Mouse (Mus musculus) inflammation-experienced regulatory T-cells, adult 6 months (primary cell): Measurements from ENCODE around the gene Gbx1. TPM values are rescaled to one million over a fixed set of nuclear protein-coding genes. Genes with fewer than 3 reads are reported as not detected.

Source experiments
- ATAC-seq: one replicate; pipeline ENCODE4 v1.8.0; 2017
- polyA plus RNA-seq, 3 experiments: library from polyadenylated mRNA; unstranded; fragments of 100-300 nt; shearing (Covaris generic); gene quantifications; one replicate each; pipeline ENCODE4 v1.2.1; 2017

Gene Gbx1
- polyA plus RNA-seq, 3 experiments from 2014 or later: 0.16 TPM; not detected in 2

DNA sequence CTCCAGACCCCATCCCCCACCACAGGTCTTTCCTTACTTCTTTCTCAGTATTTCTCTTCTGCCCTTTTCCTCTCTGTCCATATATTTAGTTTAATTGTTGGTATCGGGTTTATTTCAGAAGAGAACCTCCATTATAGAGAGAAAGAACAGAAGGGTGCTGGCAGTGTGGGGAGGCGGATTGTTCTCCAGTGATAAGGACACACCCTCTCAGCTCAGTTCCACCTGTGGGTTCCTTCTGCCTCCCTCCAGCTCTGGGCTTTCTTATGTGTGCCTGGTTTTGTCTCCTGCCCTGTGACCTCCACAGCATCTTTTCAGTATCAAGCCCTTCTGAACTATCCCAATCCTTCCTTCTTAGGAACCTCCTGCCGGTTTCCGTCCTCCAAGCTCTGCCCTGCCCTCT, 2.5 kb downstream of the Gbx1 start:
- no peak for ATAC-seq

DNA sequence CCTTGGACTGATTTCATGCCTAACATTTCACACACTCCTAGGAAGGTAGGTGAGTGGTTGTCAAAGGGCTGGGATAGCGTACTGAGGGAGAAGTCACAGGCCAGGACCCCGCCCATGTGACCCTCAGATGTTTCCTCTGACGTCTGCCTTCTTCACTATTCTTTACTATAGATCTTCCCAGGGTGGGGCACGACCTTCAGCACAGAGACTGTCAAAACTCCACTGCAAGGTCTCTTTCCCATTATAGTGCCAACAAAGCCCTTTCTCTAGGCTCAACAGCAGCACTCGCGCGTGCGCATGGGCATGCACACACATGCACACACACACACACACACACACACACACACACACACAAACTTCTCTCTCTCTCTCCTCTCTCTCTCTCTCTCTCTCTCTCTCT, 3.2 kb downstream of the Gbx1 start:
- ATAC-seq: no peak

DNA sequence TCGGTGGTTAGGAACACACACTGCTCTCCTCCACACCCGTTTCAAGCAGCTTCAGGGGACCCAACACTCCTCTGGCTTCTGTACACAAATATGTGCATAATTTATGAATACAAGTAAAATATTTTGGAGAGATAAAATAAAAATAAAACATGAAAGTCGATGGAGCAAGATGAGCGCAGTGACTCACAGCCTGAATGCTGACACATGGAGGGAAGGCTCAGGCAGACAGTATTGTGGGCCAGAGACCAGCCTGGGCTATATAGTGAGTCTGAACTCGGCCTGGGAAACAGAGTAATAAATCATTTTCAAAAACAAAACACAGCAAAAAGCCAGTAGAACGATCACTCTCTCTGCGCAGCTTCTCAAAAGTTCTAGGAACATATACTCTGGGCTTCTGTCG, 5.6 kb downstream of the Gbx1 start:
- no peak for ATAC-seq

DNA sequence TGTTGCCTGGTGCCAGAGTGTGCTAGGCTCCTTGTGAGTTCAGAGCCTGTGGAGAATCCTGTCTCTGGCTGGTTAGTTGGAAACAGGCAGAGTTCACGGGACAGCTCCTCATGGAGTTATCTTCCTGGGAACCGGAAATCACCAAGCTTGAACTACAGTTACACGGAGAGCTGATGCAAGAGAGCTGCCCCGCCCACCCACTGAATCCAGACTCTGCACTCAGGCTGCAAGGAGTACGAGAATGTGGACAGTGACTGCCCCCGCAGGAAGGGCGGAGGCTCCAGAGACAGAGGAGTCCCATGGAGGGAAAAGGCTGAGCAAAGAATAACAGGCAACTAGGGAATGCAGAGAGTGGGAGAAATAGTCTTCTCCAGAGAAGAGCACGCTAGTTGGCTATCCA, 14.7 kb downstream of the Gbx1 start:
- ATAC-seq: no peak

DNA sequence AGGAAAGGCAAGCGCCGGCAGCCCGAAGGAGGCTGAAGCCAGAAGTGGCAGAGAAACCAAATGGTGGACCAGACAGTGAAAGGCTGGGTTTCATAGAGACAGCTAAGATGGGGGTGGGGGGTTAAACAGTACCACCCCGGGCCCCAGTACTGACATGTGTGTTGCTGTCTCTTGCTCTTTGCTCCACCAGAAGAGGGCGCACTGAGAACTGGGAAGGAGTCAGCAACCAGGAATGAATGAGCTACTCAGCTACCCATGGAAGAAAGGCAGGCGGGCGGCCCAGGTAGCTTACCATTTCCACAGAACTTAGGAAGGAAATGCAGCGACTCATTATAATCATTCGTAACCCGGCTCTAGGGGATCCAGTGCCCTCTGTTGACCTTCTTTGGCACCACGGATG, 16.4 kb downstream of the Gbx1 start:
- no peak for ATAC-seq

DNA sequence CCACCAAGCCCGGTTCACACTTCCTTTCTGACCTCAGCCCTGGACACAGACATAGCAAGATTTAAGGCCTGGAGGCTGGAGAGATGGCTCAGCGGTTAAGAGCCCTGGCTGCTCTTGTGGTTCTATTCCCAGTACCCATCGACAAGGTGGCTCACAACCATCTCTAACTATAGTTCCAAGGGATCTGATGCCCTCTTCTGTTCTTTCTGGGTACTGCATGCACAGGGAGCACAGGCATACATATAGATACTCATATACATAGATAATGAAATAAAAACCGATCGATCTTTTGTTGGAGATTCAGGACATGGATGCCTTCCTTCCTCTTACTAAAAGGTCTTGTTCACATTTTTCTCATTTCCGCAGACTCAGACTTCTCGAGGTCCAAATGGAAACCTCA, 18.6 kb downstream of the Gbx1 start:
- no peak for ATAC-seq

DNA sequence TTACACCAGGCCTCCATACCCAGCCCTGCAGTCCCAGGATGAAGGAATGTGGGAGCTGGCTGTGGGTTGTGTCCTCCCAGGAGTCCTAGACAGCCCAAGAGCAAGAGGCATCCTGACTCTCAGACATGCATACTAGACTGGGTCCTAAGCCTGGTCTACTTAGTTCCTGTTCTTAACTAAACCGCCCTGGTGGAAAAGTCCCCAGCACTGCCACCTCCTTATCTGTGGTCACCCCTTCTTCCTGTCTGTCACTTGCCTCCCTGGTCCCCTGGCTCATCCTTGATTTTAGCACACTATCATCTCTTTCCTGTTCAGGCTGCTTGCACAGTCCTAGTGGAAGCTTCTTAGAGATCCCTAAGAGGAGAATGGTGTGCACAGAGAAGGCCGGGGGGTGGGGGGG, 21.5 kb downstream of the Gbx1 start:
- peak; percentile 79 for ATAC-seq

DNA sequence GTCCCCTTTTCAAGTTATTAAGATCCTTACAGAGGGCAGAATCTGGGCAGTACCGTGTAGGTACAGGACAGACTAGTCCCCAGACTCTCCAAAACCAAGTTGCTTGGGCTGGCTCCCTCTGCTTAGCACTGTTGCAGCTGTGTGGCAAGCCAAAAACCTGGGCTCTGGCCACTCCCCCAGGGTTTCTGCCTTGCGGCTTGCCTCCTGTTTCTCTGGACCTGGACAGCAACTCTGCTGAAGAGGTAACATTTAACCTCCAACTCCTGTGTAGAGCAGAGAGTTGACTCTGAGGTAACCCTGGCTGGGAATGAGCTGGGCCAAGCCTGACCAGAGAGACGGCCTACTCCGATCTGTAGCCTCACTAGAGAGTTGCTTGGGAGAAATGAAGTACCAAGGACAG, 24.2 kb downstream of the Gbx1 start:
- ATAC-seq: no peak

DNA sequence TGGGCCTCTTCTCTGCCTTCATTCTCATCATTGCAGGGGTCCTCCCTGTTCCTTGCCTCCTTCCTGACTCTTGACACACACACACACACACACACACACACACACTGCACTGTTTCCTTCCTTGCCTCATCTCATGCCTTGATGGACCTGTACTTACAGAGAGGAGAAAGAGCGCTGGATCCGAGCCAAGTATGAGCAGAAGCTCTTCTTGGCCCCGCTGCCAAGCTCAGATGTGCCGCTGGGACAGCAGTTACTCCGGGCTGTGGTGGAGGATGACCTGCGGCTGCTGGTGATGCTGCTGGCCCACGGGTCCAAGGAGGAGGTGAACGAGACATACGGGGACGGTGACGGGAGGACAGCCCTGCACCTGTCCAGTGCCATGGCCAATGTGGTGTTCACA, 26.2 kb downstream of the Gbx1 start:
- ATAC-seq: no peak

DNA sequence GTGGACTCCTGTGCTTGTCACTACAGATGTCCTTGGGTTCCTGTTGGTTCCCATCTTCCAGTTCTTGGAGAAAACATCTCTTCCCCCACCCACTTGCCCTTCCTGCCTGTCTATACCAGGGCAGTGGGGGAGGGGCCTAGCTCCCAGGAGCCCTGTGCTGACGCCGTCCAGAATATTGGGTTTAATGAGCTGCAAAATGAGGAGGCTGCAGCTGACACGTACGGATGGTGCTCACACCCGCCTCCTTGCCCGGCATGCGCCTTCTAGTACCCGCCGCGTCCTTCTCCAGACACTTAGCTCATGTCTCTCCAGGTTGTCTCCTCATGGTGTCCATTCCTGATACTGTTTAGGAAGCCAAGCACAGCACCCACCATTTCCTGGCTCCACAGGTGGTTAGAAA, 27.9 kb downstream of the Gbx1 start:
- ATAC-seq: no peak

DNA sequence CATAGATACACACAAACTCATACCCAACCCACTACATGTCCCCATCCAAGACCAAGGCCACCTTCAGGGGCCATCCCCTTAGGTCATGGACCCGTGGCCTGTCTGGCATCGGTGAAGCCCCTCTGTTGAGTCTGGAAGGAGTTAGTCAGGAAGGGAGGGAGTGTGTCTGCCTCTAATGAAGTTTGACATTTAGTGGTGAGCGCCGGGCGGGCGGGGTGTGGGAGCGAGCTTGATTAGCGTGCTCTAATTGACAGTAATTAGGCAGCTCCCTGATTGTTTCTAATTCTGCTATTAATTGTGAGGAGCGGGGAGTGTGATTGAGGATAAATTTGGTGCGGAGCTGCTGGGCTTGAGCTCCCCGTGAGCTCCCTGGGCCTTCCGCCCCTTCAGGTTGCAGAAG, 29.5 kb downstream of the Gbx1 start:
- no peak for ATAC-seq

DNA sequence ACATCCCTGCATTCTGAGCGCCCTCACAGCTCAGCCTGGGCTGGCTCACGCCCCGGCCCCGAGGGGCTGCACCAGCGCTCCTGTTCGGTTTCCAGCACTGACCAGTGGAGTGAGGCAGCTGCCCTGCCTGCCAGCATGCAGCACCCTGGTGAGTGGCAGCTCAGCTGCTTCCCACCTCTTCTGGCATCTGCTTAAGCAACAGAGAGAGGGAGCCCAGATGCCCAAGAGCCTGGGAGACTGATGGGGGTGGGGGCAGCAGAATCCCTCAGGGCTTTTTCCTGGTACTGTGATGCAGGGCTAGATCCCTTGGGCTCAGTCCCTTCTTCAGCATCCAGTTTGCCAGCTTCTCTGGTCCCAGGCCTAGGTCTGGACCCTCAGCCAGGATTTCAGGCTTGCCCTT, 30.2 kb downstream of the Gbx1 start:
- ATAC-seq: no peak

DNA sequence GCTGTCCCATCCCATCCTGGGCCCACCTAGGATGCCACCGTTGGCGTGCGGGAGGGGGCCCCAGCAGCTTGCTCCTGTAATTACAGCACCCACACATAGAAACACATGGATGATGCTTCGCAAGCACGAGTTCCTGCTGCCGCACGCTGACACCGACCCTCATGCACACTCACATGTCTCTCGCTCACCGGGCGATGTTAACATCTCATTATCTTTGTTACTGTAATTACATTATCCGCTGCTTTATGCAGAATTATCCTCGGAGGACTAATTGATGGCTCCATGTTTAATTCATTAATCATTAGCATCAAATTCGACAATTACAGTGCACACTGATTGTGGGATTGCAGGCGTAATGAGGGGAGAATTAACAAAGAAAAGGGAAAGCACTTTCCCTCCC, 32.0 kb downstream of the Gbx1 start:
- ATAC-seq: no peak

DNA sequence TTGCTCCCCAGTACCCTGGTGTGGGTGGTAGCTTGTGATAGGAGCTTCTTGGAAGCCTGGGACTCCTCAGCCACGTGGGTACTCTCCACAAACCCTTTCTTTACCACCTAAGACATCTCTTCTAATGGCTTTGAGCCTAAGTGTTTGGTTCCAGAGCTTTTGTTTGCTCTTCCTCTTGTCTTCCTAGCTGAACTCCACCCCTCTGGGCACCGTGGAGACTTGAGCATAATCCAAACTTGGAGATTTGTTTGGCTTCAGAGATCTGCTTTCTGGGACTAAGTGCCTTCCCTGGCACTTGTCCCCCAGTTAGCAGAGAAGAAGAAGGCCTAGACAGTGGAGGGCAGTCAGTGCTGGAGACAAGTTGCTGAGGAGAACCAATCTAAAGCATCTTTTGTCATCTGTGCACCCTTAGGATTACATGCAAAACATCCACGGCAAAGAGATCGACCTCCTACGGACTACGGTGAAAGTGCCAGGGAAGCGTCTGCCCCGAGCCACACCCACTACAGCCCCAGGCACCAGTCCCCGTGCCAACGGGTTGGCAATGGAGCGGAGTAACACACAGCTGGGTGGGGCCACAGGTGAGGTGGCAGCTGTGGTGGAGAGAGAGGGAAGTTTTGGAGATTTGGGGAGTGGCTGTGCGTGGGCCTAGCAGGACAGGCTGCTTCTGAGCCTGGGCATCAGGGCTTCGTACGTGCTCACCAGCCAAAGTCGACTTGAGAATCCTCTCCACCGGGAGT, 34.3 kb downstream of the Gbx1 start:
- no peak for ATAC-seq

DNA sequence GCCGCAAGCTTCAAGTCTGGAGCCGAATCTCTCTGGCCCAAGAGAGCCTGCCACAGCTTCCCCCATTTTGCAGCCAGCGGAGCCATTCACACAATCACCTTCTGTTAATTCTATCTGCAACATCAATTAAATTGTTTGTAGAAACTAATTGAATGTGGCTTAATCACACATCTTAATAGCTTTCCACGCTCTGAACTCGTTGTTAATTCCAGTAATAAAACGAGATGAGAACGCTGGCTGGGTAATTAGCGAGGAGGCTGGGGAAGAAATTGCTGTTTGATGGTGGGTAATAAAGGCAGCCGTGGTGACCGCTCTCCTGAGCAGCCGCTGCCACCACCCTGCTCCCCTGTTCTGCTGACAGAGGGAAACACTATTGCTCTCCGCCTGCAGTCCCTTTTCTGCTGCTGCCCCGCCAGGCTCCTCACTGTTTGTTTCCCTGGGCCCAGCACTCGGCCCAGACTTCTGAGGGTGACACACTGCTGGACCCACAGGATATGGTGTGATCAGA, 36.5 kb downstream of the Gbx1 start:
- no peak for ATAC-seq

DNA sequence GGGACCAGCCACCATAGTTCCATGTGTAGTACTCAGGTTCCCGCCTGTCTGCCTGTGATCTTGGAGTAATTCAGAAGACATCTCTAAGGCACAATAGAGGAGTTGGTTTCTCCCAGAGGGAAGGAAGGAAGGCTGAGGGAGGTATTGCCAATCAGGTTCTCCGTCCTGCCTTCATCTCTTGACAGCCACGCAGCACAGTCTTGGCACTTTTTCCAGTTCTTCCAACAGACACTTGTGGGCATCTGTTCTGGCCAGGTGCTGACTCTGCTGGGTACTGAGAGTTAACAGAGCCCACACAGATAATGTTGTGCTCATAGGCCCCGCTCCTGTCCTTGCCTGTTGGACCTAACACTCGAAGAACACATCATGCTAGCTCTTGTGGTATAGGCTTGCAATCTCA, 40.3 kb downstream of the Gbx1 start:
- no peak for ATAC-seq

DNA sequence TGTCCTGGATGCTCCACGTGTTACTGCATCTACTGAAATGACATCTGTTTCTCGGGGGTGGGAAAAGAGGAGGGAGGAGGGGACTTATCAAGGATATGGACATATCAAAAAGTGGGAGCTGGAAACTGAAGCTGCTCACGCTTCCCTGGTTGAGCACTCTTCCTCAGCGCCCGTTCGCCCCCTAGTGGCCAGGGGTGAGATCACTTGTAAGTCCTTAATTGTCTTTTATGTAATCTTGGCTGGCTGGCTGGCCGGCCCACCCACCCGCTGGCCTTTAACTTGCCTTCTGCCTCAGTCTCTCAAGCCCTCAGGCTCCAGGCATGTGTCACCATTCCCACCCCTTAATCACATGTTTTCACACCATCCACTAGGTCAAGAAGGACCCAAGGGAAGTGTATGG, 40.9 kb downstream of the Gbx1 start:
- peak; percentile 57 for ATAC-seq

DNA sequence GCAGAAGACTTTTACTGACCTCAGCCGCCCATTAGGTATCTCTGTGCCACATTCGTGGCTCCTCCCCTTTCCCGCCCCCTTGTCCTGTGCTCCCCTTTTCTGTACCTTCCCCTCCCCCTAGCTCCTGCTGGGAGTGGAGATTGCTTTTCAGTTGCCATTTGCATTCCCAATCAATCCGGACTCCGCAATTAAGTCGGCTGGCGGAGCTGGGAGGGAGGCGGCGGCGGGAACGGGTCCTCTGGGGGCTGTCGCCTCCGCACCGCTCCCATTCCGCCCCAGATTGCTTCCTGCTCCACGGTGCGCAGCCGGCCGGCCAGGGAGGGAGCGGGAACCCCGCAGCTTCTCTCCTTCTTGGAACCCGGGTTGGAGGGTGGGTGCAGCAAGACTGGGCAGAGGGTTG, 42.0 kb downstream of the Gbx1 start:
- ATAC-seq: no peak

DNA sequence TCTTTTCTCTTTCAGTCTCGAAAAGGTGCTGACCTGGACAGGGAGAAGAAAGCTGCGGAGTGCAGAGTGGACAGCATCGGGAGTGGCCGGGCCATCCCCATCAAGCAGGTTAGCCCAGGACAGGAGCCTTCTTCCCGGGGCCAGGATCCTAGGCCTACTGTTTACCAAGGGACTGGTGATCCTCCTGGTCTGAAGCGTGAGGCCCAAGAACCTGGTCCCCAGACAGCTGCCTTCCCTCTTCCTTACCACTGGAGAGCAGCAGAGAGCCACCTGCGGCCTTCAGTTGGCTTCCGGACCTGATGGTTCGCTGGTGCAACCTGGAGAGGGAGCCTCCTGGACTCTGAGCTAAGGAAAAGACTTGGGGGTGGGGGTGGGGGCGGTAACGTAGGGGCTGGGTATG, 43.7 kb downstream of the Gbx1 start:
- ATAC-seq: peak; percentile 75

DNA sequence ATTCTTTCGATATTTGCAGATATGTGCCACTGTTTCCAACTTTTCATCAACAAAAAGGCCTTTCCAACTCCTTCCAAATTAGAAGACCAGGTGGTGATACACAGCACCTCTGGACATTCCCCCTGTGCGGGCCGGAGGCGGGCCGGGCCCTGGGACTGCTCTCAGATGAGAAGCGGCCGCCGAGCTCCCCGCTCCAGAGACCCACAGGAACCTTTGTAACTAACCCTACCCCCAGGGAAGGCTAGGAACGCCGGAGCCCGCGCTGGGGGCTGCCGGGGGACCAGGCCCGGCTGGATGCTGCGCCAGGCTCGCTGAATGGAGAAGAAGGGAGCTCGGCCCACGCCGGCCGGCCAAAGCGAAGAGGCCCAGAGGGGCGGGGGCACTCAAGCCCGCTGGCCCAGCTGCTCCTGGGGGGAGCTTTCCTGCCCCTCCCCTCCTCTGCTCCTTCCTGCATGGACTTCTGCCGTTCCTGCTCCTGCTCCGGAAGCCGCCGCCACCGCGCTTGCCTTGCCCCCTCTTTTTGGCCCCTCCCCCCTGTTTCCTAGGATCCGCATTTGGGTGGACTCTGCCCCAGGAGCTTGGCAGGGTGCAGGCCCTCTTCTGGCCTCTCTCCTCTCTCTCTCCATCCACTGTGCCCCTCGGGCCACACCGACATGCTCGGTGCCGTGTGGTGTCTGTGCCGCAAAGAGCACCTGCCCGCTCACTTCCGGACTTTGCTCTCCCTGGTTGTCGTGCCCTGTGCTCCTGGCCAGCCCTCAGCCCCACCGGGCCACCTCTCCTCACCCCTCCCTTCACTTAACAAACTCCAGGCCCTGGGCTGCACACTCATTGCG, 44.5 kb downstream of the Gbx1 start:
- ATAC-seq: no peak

DNA sequence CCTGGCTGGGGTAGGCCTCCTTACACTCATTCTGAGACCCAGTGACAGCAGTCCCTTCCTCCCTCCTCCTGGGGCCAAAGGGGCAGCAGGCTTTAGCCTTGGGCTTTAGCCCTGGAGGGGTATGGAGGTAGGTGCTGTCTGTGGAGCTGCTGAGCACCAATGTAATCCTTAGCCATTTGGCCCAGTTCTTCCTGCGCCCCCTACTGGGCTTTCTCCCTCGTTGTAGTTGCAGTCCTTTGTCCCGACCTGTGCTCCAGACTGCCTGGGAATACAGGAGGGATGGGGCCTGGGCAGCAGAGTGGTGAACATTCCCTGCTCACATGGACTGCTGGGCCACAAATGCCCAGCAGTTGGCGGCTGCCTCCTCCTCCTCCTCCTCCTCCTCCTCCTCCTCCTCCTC, 45.4 kb downstream of the Gbx1 start:
- ATAC-seq: no peak

DNA sequence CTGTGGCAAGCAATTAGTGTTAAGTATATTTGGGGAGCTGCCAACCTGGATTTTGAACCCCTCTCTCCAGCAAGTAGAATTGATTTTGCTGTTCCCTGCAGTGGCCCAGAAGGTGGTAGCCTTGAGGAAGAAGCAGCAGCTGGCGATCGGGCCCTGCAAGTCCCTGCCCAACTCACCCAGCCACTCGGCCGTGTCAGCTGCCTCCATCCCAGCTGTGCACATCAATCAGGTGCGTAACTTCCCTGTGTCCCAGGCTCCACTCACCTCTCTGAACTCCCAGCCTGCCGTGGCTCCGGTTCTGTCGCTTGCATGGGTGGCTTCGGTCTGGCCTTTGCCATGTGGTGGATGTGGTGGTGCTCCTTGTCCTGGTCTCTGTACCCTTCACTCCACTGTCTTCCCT, 49.1 kb downstream of the Gbx1 start:
- ATAC-seq: no peak

DNA sequence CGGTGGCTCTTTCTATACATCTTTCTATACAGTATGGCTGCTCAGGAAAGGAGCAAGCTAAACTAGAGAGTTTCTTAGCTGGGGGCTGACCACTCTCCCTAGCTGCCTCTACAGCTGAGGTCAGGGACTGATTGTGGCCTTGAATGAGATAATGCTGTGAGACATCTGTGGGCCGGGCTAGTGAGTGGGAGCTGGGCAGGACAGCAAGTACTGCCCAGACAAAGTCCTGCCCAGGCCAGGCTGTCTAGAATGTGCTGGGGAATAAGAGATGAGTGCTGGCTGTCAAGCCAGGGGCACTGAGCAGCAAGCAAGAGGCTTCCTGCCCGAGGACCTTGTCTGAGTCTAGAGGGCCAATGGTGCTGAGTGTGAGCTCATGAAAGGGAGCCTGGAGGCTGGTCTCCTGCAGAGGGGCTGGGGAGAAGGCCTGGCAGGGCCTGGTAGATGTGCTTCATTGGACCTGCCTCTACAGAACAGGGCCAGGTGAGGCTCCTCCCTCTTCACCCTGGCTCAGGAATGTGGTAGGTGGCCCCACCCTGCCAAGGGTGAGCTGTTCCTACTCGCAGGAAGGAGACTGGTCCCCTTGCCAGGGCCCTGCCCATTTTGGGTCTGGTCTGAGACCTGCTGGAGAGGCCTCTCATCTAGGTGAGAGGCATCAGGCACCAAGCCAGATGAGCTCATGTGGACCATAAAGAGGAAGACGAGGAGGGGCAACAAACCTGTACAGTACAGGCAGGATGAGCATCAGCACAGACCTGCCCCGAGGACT, 51.3 kb downstream of the Gbx1 start:
- no peak for ATAC-seq
